Mouse (Mus musculus) CH12F3 (cell line): ENCODE results near the gene Olfr520.
"Not testable (repeated sequence)": the region's sequence is repeated elsewhere in the genome, so short reads cannot be mapped to it uniquely, and the experiment has no call there.

Source experiments
- in situ Hi-C: fragments of 300-500 bp; cut with MboI; formaldehyde crosslinking; loops from 2 replicates; pipeline ENCODE4 v1.14.3; 2020; ENCODE audit warnings: low sequenced_read_pairs

The Olfr520 gene

GRCm38 (mm10) chr7:99729973-99730372 is at the start of gene Olfr520:
Gene Olfr520, plus strand, starts transcription at chr7:99730273.
- in situ Hi-C loops: no loop called here

GRCm38 (mm10) chr7:99680771-99681170 is 49.3 kb upstream of the Olfr520 start:
- in situ Hi-C loops: no loop called here

GRCm38 (mm10) chr7:99684086-99684485 is 46.0 kb upstream of the Olfr520 start:
- in situ Hi-C loops: no loop called here

GRCm38 (mm10) chr7:99690819-99691218 is 39.3 kb upstream of the Olfr520 start:
- in situ Hi-C loops: no loop called here

- in situ Hi-C loops: no loop called here
Measured at GRCm38 (mm10) chr7:99692396-99692795, 37.7 kb upstream of the Olfr520 start.

GRCm38 (mm10) chr7:99693387-99693786 is 36.7 kb upstream of the Olfr520 start:
- in situ Hi-C loops: no loop called here

GRCm38 (mm10) chr7:99693976-99694375 is 36.1 kb upstream of the Olfr520 start:
- in situ Hi-C loops: no loop called here

GRCm38 (mm10) chr7:99694424-99694823 is 35.6 kb upstream of the Olfr520 start:
- in situ Hi-C loops: not testable (repeated sequence)

- in situ Hi-C loops: no loop called here
Measured at GRCm38 (mm10) chr7:99695471-99696057, 34.5 kb upstream of the Olfr520 start.

- in situ Hi-C loops: no loop called here
Measured at GRCm38 (mm10) chr7:99698576-99698975, 31.5 kb upstream of the Olfr520 start.

- in situ Hi-C loops: no loop called here
Measured at GRCm38 (mm10) chr7:99699106-99699505, 31.0 kb upstream of the Olfr520 start.

- in situ Hi-C loops: no loop called here
Measured at GRCm38 (mm10) chr7:99699709-99700151, 30.3 kb upstream of the Olfr520 start.

- in situ Hi-C loops: no loop called here
Measured at GRCm38 (mm10) chr7:99700641-99701040, 29.4 kb upstream of the Olfr520 start.

- in situ Hi-C loops: no loop called here
Measured at GRCm38 (mm10) chr7:99702201-99702600, 27.9 kb upstream of the Olfr520 start.

GRCm38 (mm10) chr7:99704736-99705519 is 25.1 kb upstream of the Olfr520 start:
- in situ Hi-C loops: no loop called here

GRCm38 (mm10) chr7:99706341-99707037 is 23.6 kb upstream of the Olfr520 start:
- in situ Hi-C loops: no loop called here

GRCm38 (mm10) chr7:99707038-99707595 is 23.0 kb upstream of the Olfr520 start:
- in situ Hi-C loops: no loop called here

- in situ Hi-C loops: no loop called here
Measured at GRCm38 (mm10) chr7:99707671-99708070, 22.4 kb upstream of the Olfr520 start.

- in situ Hi-C loops: no loop called here
Measured at GRCm38 (mm10) chr7:99708301-99708721, 21.8 kb upstream of the Olfr520 start.

- in situ Hi-C loops: no loop called here
Measured at GRCm38 (mm10) chr7:99708750-99709149, 21.3 kb upstream of the Olfr520 start.

GRCm38 (mm10) chr7:99709992-99710391 is 20.1 kb upstream of the Olfr520 start:
- in situ Hi-C loops: no loop called here
